Mouse (Mus musculus) lung, embryonic 15.5 days (tissue): ENCODE measurements around the gene Sec11a. TPM values are rescaled to one million over a fixed set of nuclear protein-coding genes. Genes with fewer than 3 reads are reported as not detected.

Experiments
- ATAC-seq: fragments of 200-750 bp; cut with Nextera tagmentation; 2 replicates; pipeline ENCODE4 v1.8.0; 2017; ENCODE audit warnings: moderate number of reproducible peaks, borderline replicate concordance; ENCODE audit not compliant: low FRiP score, low TSS enrichment; ENCODE audit errors: extremely low read depth
- H3K27ac ChIP-seq: fragments of 300-500 bp; sonication (generic); 2 replicates; pipeline ENCODE4 v1.5.1; 2015; ENCODE audit warnings: moderate library complexity, mild to moderate bottlenecking, inconsistent platforms
- H3K27me3 ChIP-seq: fragments of 300-500 bp; sonication (generic); 2 replicates; pipeline ENCODE4 v1.6.1; 2015; ENCODE audit warnings: inconsistent platforms
- H3K36me3 ChIP-seq: fragments of 300-500 bp; sonication (generic); 2 replicates; pipeline ENCODE4 v1.6.1; 2015; ENCODE audit warnings: inconsistent platforms
- H3K4me1 ChIP-seq: fragments of 300-500 bp; sonication (generic); 2 replicates; pipeline ENCODE4 v1.6.1; 2015; ENCODE audit warnings: inconsistent platforms
- H3K4me2 ChIP-seq: fragments of 300-500 bp; sonication (generic); 2 replicates; pipeline ENCODE4 v1.6.1; 2015; ENCODE audit warnings: inconsistent platforms, mild to moderate bottlenecking, moderate library complexity
- H3K4me3 ChIP-seq: fragments of 300-500 bp; sonication (generic); 2 replicates; pipeline ENCODE4 v1.5.1; 2015; ENCODE audit warnings: mild to moderate bottlenecking, inconsistent platforms
- H3K9ac ChIP-seq: fragments of 300-500 bp; sonication (generic); 2 replicates; pipeline ENCODE4 v1.6.1; 2015; ENCODE audit warnings: inconsistent platforms
- H3K9me3 ChIP-seq: fragments of 300-500 bp; sonication (generic); 2 replicates; pipeline ENCODE4 v1.6.1; 2016; ENCODE audit warnings: inconsistent platforms
- WGBS: fragments of 180-500 bp; shearing (Covaris S2); methylation state at CpG from one replicate; pipeline ENCODE4 v1.1.7; 2015; 5-methylcytosine and 5-hydroxymethylcytosine counted together
- polyA plus RNA-seq: library from polyadenylated mRNA; unstranded; fragments of >200 nt; fragmentation: Nextera tagmentation; extraction: Ambion mirVana; gene quantifications from 2 replicates; pipeline ENCODE4 v1.2.1, GENCODE M21; 2015

The Sec11a gene
- polyA plus RNA-seq, 1 experiment from 2014 or later = 221 TPM

GRCm38 (mm10) chr7:80911053-80911452 is 36.5 kb downstream of the Sec11a start:
- H3K4me1 ChIP-seq = no peaks in the 10 kb centered on the region
- H3K27ac ChIP-seq = no peak overlapping the region
- no peaks in the 10 kb centered on the region for H3K27me3 ChIP-seq
- no peak overlapping the region for H3K9ac ChIP-seq
- H3K4me2 ChIP-seq = no peak overlapping the region
- H3K4me3 ChIP-seq = no peak overlapping the region
- no peaks in the 10 kb centered on the region for H3K9me3 ChIP-seq
- WGBS = 72% methylated on average over 7 of the region's 7 CpGs
- H3K36me3 ChIP-seq = peaks cover 50% of the 10 kb centered on the region
- no peak for ATAC-seq

- peaks cover 13% of the 10 kb centered on the region; the same call in 1 of the 2 replicates for H3K36me3 ChIP-seq
- WGBS = 3% methylated on average over 19 of the region's 19 CpGs
- peak within 1 kb of the TSS; percentile 96 for H3K4me2 ChIP-seq
- peak within 1 kb of the TSS; percentile 47 for H3K4me3 ChIP-seq
- H3K9me3 ChIP-seq = no peaks in the 10 kb centered on the region
- H3K27me3 ChIP-seq = no peaks in the 10 kb centered on the region
- peaks cover 22% of the 10 kb centered on the region for H3K4me1 ChIP-seq
- peak; percentile 62; the same call in 1 of the 2 replicates for ATAC-seq
- H3K9ac ChIP-seq = peak within 1 kb of the TSS; percentile 65
- no peak within 1 kb of the TSS for H3K27ac ChIP-seq
Measured at GRCm38 (mm10) chr7:80904921-80905515, 42.6 kb downstream of the Sec11a start, which contains the start of gene Nmb. Gene Nmb (minus strand): TSS chr7:80905076.

DNA sequence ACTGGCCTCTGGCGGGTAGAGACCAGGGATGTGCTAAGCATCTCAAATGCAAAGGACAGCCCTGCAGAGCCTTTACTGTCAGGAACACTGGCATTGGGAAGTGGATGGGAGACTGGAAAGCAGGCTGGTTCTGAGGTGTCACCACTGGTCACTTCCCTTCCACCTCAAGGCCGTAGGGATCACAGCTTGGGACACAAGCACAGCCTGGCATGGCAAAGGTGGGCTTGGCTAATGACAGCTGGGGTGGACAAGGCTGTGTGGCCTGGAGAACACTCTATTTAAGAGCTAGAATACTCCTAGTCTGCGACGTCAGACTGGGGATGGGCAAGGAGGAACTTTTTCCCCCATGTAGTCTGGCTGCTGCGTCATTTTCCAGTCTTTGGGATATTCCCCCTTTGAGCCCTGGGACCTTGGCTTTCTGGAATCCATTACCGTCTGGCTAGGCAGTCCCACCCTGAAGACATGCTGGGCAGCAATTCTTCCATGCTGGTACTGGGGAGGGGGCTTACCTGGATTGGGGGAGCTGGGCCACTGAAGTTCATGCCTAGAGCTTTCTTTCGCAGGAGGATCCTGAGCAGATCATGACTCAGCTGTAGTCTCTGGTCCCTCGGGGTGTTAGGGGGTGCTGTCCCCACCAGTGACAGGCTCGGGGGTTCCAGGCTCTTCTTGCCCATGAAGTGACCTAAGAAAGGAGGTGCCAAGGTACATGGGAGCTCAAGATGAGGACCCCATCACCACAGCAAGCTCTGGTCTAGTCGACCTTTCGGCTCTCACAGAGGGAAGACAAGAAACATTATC is 43.8 kb downstream of the Sec11a start:
- H3K4me1 ChIP-seq = peaks cover 28% of the 10 kb centered on the region
- peaks cover 9% of the 10 kb centered on the region; the same call in 1 of the 2 replicates for H3K36me3 ChIP-seq
- no peak overlapping the region for H3K27ac ChIP-seq
- no peak for ATAC-seq
- H3K9me3 ChIP-seq = no peaks in the 10 kb centered on the region
- peak overlapping the region; percentile 65; the same call in 1 of the 2 replicates for H3K9ac ChIP-seq
- 79% methylated on average over 11 of the region's 11 CpGs for WGBS
- peak overlapping the region; percentile 96; the same call in 1 of the 2 replicates for H3K4me2 ChIP-seq
- H3K4me3 ChIP-seq = no peak overlapping the region
- H3K27me3 ChIP-seq = no peaks in the 10 kb centered on the region

DNA sequence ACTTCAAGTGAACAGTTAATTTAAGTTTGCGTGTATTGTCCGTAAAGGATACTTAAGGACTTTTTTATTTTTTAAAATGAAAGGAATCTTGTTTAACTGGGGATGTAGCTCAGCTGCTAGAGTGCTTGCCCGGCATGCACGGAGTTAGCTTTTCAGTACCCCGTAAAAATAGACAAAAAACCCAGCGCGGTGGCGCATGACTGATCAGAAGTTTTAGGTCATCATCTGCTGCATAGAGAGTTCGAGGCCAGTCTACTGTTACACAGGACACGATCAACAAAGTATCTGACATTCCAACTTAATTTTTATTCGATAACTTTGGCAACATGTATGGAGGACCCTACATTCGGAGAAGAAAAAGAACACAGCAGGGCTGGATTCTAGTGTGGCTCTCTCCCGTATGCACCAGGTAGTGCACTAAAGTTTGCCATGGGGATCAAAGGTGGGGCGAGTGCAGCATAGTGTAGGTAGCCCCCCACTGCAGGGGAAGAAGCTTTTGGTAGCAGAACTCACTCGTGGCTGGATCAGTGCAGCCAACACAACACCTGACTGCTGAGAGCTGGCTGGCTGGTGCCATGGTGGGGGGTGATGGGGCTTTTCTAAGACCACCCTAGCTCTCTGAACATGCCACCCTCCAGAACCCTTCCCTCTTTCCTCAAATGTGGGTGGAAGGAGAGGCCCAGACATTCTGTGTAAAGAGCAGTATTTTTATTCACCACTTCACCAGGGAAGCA is 45.9 kb downstream of the Sec11a start:
- Histone ChIP-seq H3K36me3 (peaks cover 17% of the 10 kb centered on the region; the same call in 1 of the 2 replicates), H3K9ac (peak overlapping the region; percentile 51), H3K4me1 (peaks cover 28% of the 10 kb centered on the region), H3K9me3 (no peaks in the 10 kb centered on the region), H3K4me2 (peak overlapping the region; percentile 74), H3K4me3 (peak overlapping the region; percentile 56), H3K27me3 (no peaks in the 10 kb centered on the region), H3K27ac (peak overlapping the region; percentile 69)
- 25% methylated on average over 15 of the region's 15 CpGs for WGBS
- ATAC-seq = no peak

DNA sequence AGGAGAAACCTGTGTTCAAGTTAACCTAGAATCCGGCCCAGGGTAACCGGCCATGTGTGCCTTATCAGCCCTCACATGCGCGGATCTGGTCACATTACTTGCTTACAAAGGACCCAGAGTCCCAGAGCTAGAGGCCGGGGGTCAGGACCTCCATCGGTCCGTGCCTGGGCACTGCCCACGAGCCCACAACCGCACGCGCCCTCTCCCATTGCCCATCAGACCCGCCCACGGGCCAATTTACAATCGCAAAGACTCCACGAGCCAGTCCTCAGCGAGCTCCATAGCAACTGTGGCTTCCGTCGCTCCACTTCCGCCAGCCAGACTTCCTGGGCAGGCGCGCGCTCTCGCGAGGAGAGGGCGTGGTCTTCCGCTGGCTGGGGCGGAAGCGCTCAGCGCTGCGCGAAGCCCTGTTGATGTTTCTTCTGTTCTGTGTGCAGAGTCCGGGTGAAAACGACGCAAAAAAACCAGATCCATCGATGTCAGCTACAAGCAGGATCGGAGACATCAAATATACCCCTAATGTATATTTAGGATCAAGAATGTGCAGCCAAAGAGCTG is 46.6 kb downstream of the Sec11a start, which contains the start of gene Wdr73:
Gene Wdr73 (minus strand): TSS at position 326 of the 558 bp plus-strand sequence.
- no peaks in the 10 kb centered on the region for H3K9me3 ChIP-seq
- H3K4me2 ChIP-seq = peak within 1 kb of the TSS; percentile 74
- peak within 1 kb of the TSS; percentile 51 for H3K9ac ChIP-seq
- peak; percentile 90 for ATAC-seq
- peaks cover 22% of the 10 kb centered on the region; the same call in 1 of the 2 replicates for H3K36me3 ChIP-seq
- H3K4me1 ChIP-seq = peaks cover 28% of the 10 kb centered on the region
- H3K27me3 ChIP-seq = no peaks in the 10 kb centered on the region
- H3K4me3 ChIP-seq = peak within 1 kb of the TSS; percentile 56
- WGBS = under 1% methylated on average over 36 of the region's 36 CpGs
- peak within 1 kb of the TSS; percentile 69 for H3K27ac ChIP-seq

DNA sequence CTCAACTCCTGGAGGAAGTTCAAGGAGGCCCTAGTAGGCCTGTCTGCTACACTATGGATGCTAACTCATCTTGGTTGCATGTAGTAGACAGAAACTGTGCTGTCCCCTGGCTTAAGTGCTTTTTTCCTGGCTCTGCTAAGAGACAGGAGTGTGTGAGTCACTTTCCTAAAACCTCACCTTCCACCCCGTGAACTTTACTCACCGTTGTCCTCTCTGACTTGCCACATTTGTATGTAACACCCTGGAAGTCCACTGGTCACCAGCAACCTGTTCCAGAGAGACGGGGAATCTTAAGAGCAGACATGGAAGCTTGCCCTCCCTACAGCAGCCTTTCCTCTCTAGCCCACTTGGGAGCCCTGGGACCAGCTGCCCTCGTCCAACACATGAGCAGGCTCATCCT is 49.9 kb downstream of the Sec11a start:
- no peak for ATAC-seq
- H3K36me3 ChIP-seq = peaks cover 37% of the 10 kb centered on the region

DNA sequence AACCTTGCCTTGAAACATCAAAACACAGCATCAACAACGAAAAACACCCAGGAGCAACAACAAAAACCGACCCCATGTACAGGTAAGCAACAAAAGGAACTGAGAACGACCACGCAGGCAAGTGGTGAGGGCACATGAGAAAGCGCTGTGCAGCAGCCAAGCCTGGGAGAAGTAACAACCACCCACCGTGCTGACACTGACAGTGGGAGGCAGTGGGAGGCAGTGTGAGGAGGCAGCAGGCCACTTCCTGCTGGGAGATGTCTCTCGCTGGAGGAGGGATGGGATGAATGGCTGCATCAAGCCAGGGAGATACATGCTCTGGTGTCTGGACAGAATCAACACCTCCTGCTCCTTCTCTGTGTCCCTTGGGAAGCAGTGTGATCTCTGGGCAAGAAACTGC is 50.4 kb downstream of the Sec11a start:
- no peak overlapping the region for H3K9ac ChIP-seq
- no peaks in the 10 kb centered on the region for H3K27me3 ChIP-seq
- no peak overlapping the region for H3K27ac ChIP-seq
- no peak overlapping the region for H3K4me2 ChIP-seq
- no peak overlapping the region for H3K4me3 ChIP-seq
- ATAC-seq = no peak
- 81% methylated on average over 7 of the region's 7 CpGs for WGBS
- peaks cover 43% of the 10 kb centered on the region for H3K36me3 ChIP-seq
- H3K4me1 ChIP-seq = peaks cover 18% of the 10 kb centered on the region
- H3K9me3 ChIP-seq = no peaks in the 10 kb centered on the region

More for the DNA sequence above, 49.9 kb downstream of the Sec11a start:
- no peak overlapping the region for H3K9ac ChIP-seq
- H3K27ac ChIP-seq = no peak overlapping the region
- 85% methylated on average over 4 of the region's 4 CpGs for WGBS
- H3K4me1 ChIP-seq = peaks cover 18% of the 10 kb centered on the region
- no peaks in the 10 kb centered on the region for H3K9me3 ChIP-seq
- H3K4me2 ChIP-seq = no peak overlapping the region
- no peaks in the 10 kb centered on the region for H3K27me3 ChIP-seq
- H3K4me3 ChIP-seq = no peak overlapping the region

- H3K9ac ChIP-seq = no peak overlapping the region
- no peaks in the 10 kb centered on the region for H3K9me3 ChIP-seq
- H3K4me2 ChIP-seq = no peak overlapping the region
- no peak overlapping the region for H3K27ac ChIP-seq
- no peak overlapping the region for H3K4me3 ChIP-seq
- no peaks in the 10 kb centered on the region for H3K27me3 ChIP-seq
- peaks cover 60% of the 10 kb centered on the region for H3K36me3 ChIP-seq
- 94% methylated on average over 14 of the region's 14 CpGs for WGBS
- ATAC-seq = no peak
- H3K4me1 ChIP-seq = 0 out of 2 replicates have a peak, but pooled peaks cover 5% of the 10 kb centered on the region
Measured at GRCm38 (mm10) chr7:80894815-80895519, 52.6 kb downstream of the Sec11a start.

DNA sequence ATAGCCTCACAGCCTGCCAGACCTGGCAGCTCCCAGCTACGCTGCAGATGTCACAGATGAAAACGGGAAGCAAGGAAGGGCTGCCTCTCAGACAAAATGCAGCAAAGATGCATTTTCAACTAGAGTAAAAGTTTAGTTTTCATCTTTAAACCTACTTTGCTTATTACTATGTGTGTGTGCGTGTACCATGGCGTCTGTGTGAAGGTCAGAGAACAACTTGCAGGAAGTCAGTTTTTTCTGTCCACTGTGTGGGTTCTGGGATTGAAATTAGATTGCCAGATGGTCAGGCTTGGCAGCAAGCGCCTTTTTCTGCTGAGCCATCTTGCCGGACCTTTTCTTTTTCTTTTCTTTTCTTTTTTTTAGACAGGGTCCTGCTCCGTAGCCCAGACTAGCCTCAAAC is 53.4 kb downstream of the Sec11a start:
- no peak for ATAC-seq
- no peak overlapping the region for H3K4me2 ChIP-seq
- H3K27me3 ChIP-seq = no peaks in the 10 kb centered on the region
- 0 out of 2 replicates have a peak, but pooled peaks cover 7% of the 10 kb centered on the region for H3K4me1 ChIP-seq
- 73% methylated on average over 7 of the region's 7 CpGs for WGBS
- peaks cover 63% of the 10 kb centered on the region for H3K36me3 ChIP-seq
- H3K4me3 ChIP-seq = no peak overlapping the region
- H3K9ac ChIP-seq = no peak overlapping the region
- no peaks in the 10 kb centered on the region for H3K9me3 ChIP-seq
- no peak overlapping the region for H3K27ac ChIP-seq

GRCm38 (mm10) chr7:80893753-80894129 is 53.8 kb downstream of the Sec11a start:
- H3K9ac ChIP-seq = no peak overlapping the region
- H3K9me3 ChIP-seq = no peaks in the 10 kb centered on the region
- H3K4me3 ChIP-seq = no peak overlapping the region
- H3K4me2 ChIP-seq = no peak overlapping the region
- H3K36me3 ChIP-seq = peaks cover 63% of the 10 kb centered on the region
- no peak overlapping the region for H3K27ac ChIP-seq
- H3K4me1 ChIP-seq = 0 out of 2 replicates have a peak, but pooled peaks cover 11% of the 10 kb centered on the region
- no peaks in the 10 kb centered on the region for H3K27me3 ChIP-seq
- 72% methylated on average over 6 of the region's 6 CpGs for WGBS
- ATAC-seq = no peak
